Mouse (Mus musculus): ENCODE data around the gene Rora. TPM values are rescaled to one million over a fixed set of nuclear protein-coding genes. Genes with fewer than 3 reads are reported as not detected.
"Not testable (repeated sequence)": the region's sequence is repeated elsewhere in the genome, so short reads cannot be mapped to it uniquely, and the experiment has no call there.

The Rora gene
- total RNA-seq, 2 experiments from 2014 or later: 1.3 to 1.9 TPM

- ATAC-seq (ENCODE audit: poor library complexity, severe bottlenecking): no peak
These were observed 401.7 kb downstream of the Rora start for GRCm38 (mm10) chr9:69055302-69055701.

- no peak for ATAC-seq (ENCODE audit: poor library complexity, severe bottlenecking)
These were observed 417.7 kb downstream of the Rora start for GRCm38 (mm10) chr9:69071203-69071867.

- ATAC-seq (ENCODE audit: poor library complexity, severe bottlenecking): no peak
These were observed 419.7 kb downstream of the Rora start for GRCm38 (mm10) chr9:69073271-69073670.

GRCm38 (mm10) chr9:69084086-69084719 is 430.6 kb downstream of the Rora start:
- ATAC-seq (ENCODE audit: poor library complexity, severe bottlenecking): no peak

- ATAC-seq (ENCODE audit: poor library complexity, severe bottlenecking): no peak
These were observed 431.4 kb downstream of the Rora start for GRCm38 (mm10) chr9:69084720-69085661.

- no peak for ATAC-seq (ENCODE audit: poor library complexity, severe bottlenecking)
These were observed 433.3 kb downstream of the Rora start for GRCm38 (mm10) chr9:69086844-69087243.

GRCm38 (mm10) chr9:69087325-69087724 is 433.7 kb downstream of the Rora start:
- ATAC-seq (ENCODE audit: poor library complexity, severe bottlenecking): no peak

- ATAC-seq (ENCODE audit: poor library complexity, severe bottlenecking): no peak
These were observed 437.2 kb downstream of the Rora start for GRCm38 (mm10) chr9:69090749-69091270.

GRCm38 (mm10) chr9:69092119-69093013 is 438.8 kb downstream of the Rora start:
- ATAC-seq (ENCODE audit: poor library complexity, severe bottlenecking): no peak

- ATAC-seq (ENCODE audit: poor library complexity, severe bottlenecking): not testable (repeated sequence)
These were observed 446.7 kb downstream of the Rora start for GRCm38 (mm10) chr9:69100153-69100756.

- no peak for ATAC-seq (ENCODE audit: poor library complexity, severe bottlenecking)
These were observed 450.7 kb downstream of the Rora start for GRCm38 (mm10) chr9:69104321-69104720.

GRCm38 (mm10) chr9:69109618-69110300 is 456.2 kb downstream of the Rora start:
- no peak for ATAC-seq (ENCODE audit: poor library complexity, severe bottlenecking)

- no peak for ATAC-seq (ENCODE audit: poor library complexity, severe bottlenecking)
These were observed 456.7 kb downstream of the Rora start for GRCm38 (mm10) chr9:69110301-69110674.

GRCm38 (mm10) chr9:69110706-69111105 is 457.1 kb downstream of the Rora start:
- ATAC-seq (ENCODE audit: poor library complexity, severe bottlenecking): no peak

GRCm38 (mm10) chr9:69111539-69111938 is 458.0 kb downstream of the Rora start:
- ATAC-seq (ENCODE audit: poor library complexity, severe bottlenecking): no peak

- no peak for ATAC-seq (ENCODE audit: poor library complexity, severe bottlenecking)
These were observed 460.9 kb downstream of the Rora start for GRCm38 (mm10) chr9:69114429-69114984.

GRCm38 (mm10) chr9:69116740-69117139 is 463.2 kb downstream of the Rora start:
- no peak for ATAC-seq (ENCODE audit: poor library complexity, severe bottlenecking)

GRCm38 (mm10) chr9:69121117-69121740 is 467.6 kb downstream of the Rora start:
- no peak for ATAC-seq (ENCODE audit: poor library complexity, severe bottlenecking)
